Mouse (Mus musculus) liver, embryonic 15.5 days (tissue): ENCODE results near the gene St3gal3. TPM values are rescaled to one million over a fixed set of nuclear protein-coding genes. Genes with fewer than 3 reads are reported as not detected.

Source experiments
- ATAC-seq: fragments of 200-750 bp; cut with Nextera tagmentation; 2 replicates; pipeline ENCODE4 v1.8.0; 2017; ENCODE audit warnings: moderate number of reproducible peaks, mild to moderate bottlenecking, moderate library complexity; ENCODE audit not compliant: insufficient read depth
- H3K27ac ChIP-seq: fragments of 300-500 bp; sonication (generic); replicated peaks from 2 replicates; pipeline ENCODE4 v1.5.1; 2015; ENCODE audit warnings: mild to moderate bottlenecking, inconsistent platforms
- H3K27me3 ChIP-seq: fragments of 300-500 bp; sonication (generic); 2 replicates; pipeline ENCODE4 v1.6.1; 2015; ENCODE audit warnings: mild to moderate bottlenecking, inconsistent platforms
- H3K36me3 ChIP-seq: fragments of 300-500 bp; sonication (generic); replicated peaks from 2 replicates; pipeline ENCODE4 v1.6.1; 2015; ENCODE audit warnings: moderate library complexity, mild to moderate bottlenecking, inconsistent platforms
- H3K4me1 ChIP-seq: fragments of 300-500 bp; sonication (generic); replicated peaks from 2 replicates; pipeline ENCODE4 v1.6.1; 2015; ENCODE audit warnings: inconsistent platforms
- H3K4me2 ChIP-seq: fragments of 300-500 bp; sonication (generic); 2 replicates; pipeline ENCODE4 v1.6.1; 2015; ENCODE audit warnings: moderate library complexity, mild to moderate bottlenecking, inconsistent platforms
- H3K4me3 ChIP-seq: fragments of 300-500 bp; sonication (generic); replicated peaks from 2 replicates; pipeline ENCODE4 v1.5.1; 2015; ENCODE audit warnings: mild to moderate bottlenecking, inconsistent platforms
- H3K9ac ChIP-seq: fragments of 300-500 bp; sonication (generic); 2 replicates; pipeline ENCODE4 v1.6.1; 2015; ENCODE audit warnings: moderate library complexity, mild to moderate bottlenecking, inconsistent platforms
- H3K9me3 ChIP-seq: fragments of 300-500 bp; sonication (generic); replicated peaks from 2 replicates; pipeline ENCODE4 v1.6.1; 2016; ENCODE audit warnings: inconsistent platforms
- WGBS: fragments of 180-500 bp; shearing (Covaris S2); methylation state at CpG from one replicate; pipeline ENCODE4 v1.1.7; 2015; ENCODE audit warnings: mixed read lengths; ENCODE audit not compliant: insufficient replicate concordance; 5-methylcytosine and 5-hydroxymethylcytosine counted together
- polyA plus RNA-seq: library from polyadenylated mRNA; unstranded; fragments of >200 nt; fragmentation: Nextera tagmentation; extraction: Ambion mirVana; gene quantifications from 2 replicates; pipeline ENCODE4 v1.2.1, GENCODE M21; 2015

Gene St3gal3
- polyA plus RNA-seq, 1 experiment from 2014 or later = 2.0 TPM

- 2% methylated on average over 70 of the region's 71 CpGs for WGBS
- no peaks in the 10 kb centered on the region for H3K9me3 ChIP-seq
- H3K27me3 ChIP-seq = peaks cover 98% of the 10 kb centered on the region
- H3K9ac ChIP-seq = peak overlapping the region; percentile 16; the same call in 1 of the 2 replicates
- ATAC-seq = no peak
- H3K4me2 ChIP-seq = peak overlapping the region; percentile 75
- peaks cover 43% of the 10 kb centered on the region for H3K4me1 ChIP-seq
- H3K27ac ChIP-seq = no peak overlapping the region
- no peaks in the 10 kb centered on the region for H3K36me3 ChIP-seq
- H3K4me3 ChIP-seq = peak overlapping the region; percentile 58
These were observed 207.9 kb downstream of the St3gal3 start for GRCm38 (mm10) chr4:117926545-117927482.

- Histone ChIP-seq H3K9ac (no peak overlapping the region), H3K9me3 (no peaks in the 10 kb centered on the region), H3K4me2 (no peak overlapping the region), H3K36me3 (no peaks in the 10 kb centered on the region), H3K27ac (no peak overlapping the region), H3K4me1 (peaks cover 40% of the 10 kb centered on the region), H3K4me3 (no peak overlapping the region), H3K27me3 (peaks cover 92% of the 10 kb centered on the region)
- 34% methylated on average over 6 of the region's 6 CpGs for WGBS
- ATAC-seq = no peak
These were observed 209.8 kb downstream of the St3gal3 start for GRCm38 (mm10) chr4:117924916-117925315.

- peaks cover 31% of the 10 kb centered on the region for H3K4me1 ChIP-seq
- no peak overlapping the region for H3K4me3 ChIP-seq
- no peaks in the 10 kb centered on the region for H3K9me3 ChIP-seq
- 78% methylated on average over 2 of the region's 2 CpGs for WGBS
- peaks cover 77% of the 10 kb centered on the region for H3K27me3 ChIP-seq
- H3K36me3 ChIP-seq = no peaks in the 10 kb centered on the region
- no peak overlapping the region for H3K9ac ChIP-seq
- no peak overlapping the region for H3K27ac ChIP-seq
- no peak for ATAC-seq
- H3K4me2 ChIP-seq = no peak overlapping the region
These were observed 211.3 kb downstream of the St3gal3 start for GRCm38 (mm10) chr4:117923450-117923849.

- Histone ChIP-seq H3K27me3 (peaks cover 56% of the 10 kb centered on the region), H3K4me2 (no peak overlapping the region)
- WGBS = 69% methylated on average over 2 of the region's 2 CpGs
These were observed 213.4 kb downstream of the St3gal3 start for GRCm38 (mm10) chr4:117921358-117921757.

GRCm38 (mm10) chr4:117918762-117919161 is 216.0 kb downstream of the St3gal3 start:
- no peak for ATAC-seq
- H3K27me3 ChIP-seq = peaks cover 30% of the 10 kb centered on the region
- H3K9ac ChIP-seq = no peak overlapping the region
- H3K9me3 ChIP-seq = no peaks in the 10 kb centered on the region
- H3K4me3 ChIP-seq = no peak overlapping the region
- 50% methylated on average over 5 of the region's 5 CpGs for WGBS
- no peak overlapping the region for H3K4me2 ChIP-seq
- H3K4me1 ChIP-seq = peaks cover 44% of the 10 kb centered on the region
- no peaks in the 10 kb centered on the region for H3K36me3 ChIP-seq
- no peak overlapping the region for H3K27ac ChIP-seq

More at GRCm38 (mm10) chr4:117921358-117921757, 213.4 kb downstream of the St3gal3 start:
- H3K9ac ChIP-seq = no peak overlapping the region
- H3K36me3 ChIP-seq = no peaks in the 10 kb centered on the region
- H3K4me1 ChIP-seq = peaks cover 31% of the 10 kb centered on the region
- no peak overlapping the region for H3K4me3 ChIP-seq
- H3K27ac ChIP-seq = no peak overlapping the region
- ATAC-seq = no peak
- no peaks in the 10 kb centered on the region for H3K9me3 ChIP-seq

GRCm38 (mm10) chr4:117918261-117918660 is 216.5 kb downstream of the St3gal3 start:
- Histone ChIP-seq H3K4me1 (peaks cover 49% of the 10 kb centered on the region), H3K36me3 (no peaks in the 10 kb centered on the region), H3K4me3 (no peak overlapping the region), H3K27ac (no peak overlapping the region), H3K9me3 (no peaks in the 10 kb centered on the region), H3K4me2 (no peak overlapping the region), H3K9ac (no peak overlapping the region), H3K27me3 (peaks cover 25% of the 10 kb centered on the region)
- WGBS = 62% methylated on average over 3 of the region's 3 CpGs
- no peak for ATAC-seq

GRCm38 (mm10) chr4:117917847-117918246 is 216.9 kb downstream of the St3gal3 start:
- peaks cover 21% of the 10 kb centered on the region for H3K27me3 ChIP-seq
- H3K4me2 ChIP-seq = no peak overlapping the region
- no peaks in the 10 kb centered on the region for H3K36me3 ChIP-seq
- 71% methylated on average over 4 of the region's 4 CpGs for WGBS
- ATAC-seq = no peak
- H3K9me3 ChIP-seq = no peaks in the 10 kb centered on the region
- H3K27ac ChIP-seq = no peak overlapping the region
- no peak overlapping the region for H3K4me3 ChIP-seq
- H3K9ac ChIP-seq = no peak overlapping the region
- peaks cover 53% of the 10 kb centered on the region for H3K4me1 ChIP-seq

GRCm38 (mm10) chr4:117917402-117917801 is 217.3 kb downstream of the St3gal3 start:
- no peak for ATAC-seq
- H3K27me3 ChIP-seq = peaks cover 17% of the 10 kb centered on the region
- no peak overlapping the region for H3K9ac ChIP-seq
- H3K9me3 ChIP-seq = no peaks in the 10 kb centered on the region
- H3K27ac ChIP-seq = no peak overlapping the region
- H3K36me3 ChIP-seq = 0 out of 2 replicates have a peak, but pooled peaks cover 1% of the 10 kb centered on the region
- 47% methylated on average over 4 of the region's 4 CpGs for WGBS
- peaks cover 57% of the 10 kb centered on the region for H3K4me1 ChIP-seq
- no peak overlapping the region for H3K4me3 ChIP-seq
- H3K4me2 ChIP-seq = no peak overlapping the region

GRCm38 (mm10) chr4:117916386-117916785 is 218.3 kb downstream of the St3gal3 start:
- Histone ChIP-seq H3K9me3 (no peaks in the 10 kb centered on the region), H3K27ac (peak overlapping the region; percentile 87; the same call in 1 of the 2 replicates), H3K9ac (peak overlapping the region; percentile 55; the same call in 1 of the 2 replicates), H3K4me3 (peak overlapping the region; percentile 76; the same call in 1 of the 2 replicates), H3K4me2 (peak overlapping the region; percentile 94), H3K4me1 (peaks cover 66% of the 10 kb centered on the region), H3K36me3 (peaks cover 11% of the 10 kb centered on the region), H3K27me3 (peaks cover 7% of the 10 kb centered on the region; the same call in 1 of the 2 replicates)
- WGBS = 32% methylated on average over 5 of the region's 5 CpGs
- ATAC-seq = no peak

- peaks cover 18% of the 10 kb centered on the region for H3K36me3 ChIP-seq
- H3K27ac ChIP-seq = peak overlapping the region; percentile 87
- H3K4me3 ChIP-seq = peak overlapping the region; percentile 76
- no peaks in the 10 kb centered on the region for H3K9me3 ChIP-seq
- peak overlapping the region; percentile 55 for H3K9ac ChIP-seq
- H3K4me1 ChIP-seq = peaks cover 69% of the 10 kb centered on the region
- ATAC-seq = no peak
- peak overlapping the region; percentile 94 for H3K4me2 ChIP-seq
- peaks cover 1% of the 10 kb centered on the region; the same call in 1 of the 2 replicates for H3K27me3 ChIP-seq
- WGBS = 1% methylated on average over 19 of the region's 19 CpGs
These were observed 219.1 kb downstream of the St3gal3 start for GRCm38 (mm10) chr4:117915489-117916105.
